Mouse (Mus musculus) right cerebral cortex, postnatal 14 days (tissue): ENCODE results near the gene Ppargc1a.

Experiments used
- DNase-seq: peaks from one replicate; pipeline ENCODE4 v3.0.0; 2022

Ppargc1a gene

GRCm38 (mm10) chr5:51567659-51568058 is at the start of gene Ppargc1a:
Gene Ppargc1a (minus strand): TSS chr5:51567726.
- no peak for DNase-seq

GRCm38 (mm10) chr5:51616877-51617276 is 49.4 kb upstream of the Ppargc1a start:
- no peak for DNase-seq

GRCm38 (mm10) chr5:51612049-51612448 is 44.5 kb upstream of the Ppargc1a start:
- DNase-seq: no peak

DNA sequence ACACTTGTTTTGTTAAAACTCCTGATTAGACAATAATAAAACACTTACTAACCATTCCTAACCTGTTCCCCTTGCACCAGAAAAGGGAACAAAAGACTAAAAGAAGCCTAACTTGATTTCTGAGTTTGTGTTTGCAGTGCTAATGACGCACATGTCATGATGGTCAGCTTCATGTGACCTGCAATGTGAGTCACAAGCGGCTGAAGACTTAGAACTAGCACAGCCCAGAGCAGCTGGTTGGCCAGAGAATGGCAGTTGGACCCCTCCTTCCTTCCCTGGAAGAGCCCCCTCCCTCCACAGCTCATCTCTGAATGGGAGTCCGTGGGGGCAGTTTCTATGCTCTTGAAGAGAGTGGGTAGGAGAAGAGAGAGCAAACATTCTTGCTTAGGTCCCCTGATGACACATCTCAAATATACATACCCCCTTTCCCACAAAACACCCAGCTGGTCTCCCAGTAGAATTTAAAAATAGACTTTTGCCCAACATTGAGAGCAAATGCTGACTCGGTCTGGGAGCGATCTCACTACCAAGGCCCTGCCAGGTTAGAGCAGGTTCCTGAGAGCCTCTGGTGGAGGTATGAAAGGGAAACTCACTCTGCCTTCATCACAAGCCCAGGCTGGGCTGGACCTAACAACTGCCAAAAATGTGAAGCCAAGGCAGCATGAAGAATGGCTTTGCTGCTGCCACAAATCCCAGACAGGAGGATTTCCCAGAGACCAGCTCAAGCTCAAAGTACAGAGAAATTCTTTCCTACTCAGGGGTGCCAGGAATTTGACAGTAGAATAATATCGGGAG is 40.4 kb upstream of the Ppargc1a start:
- DNase-seq: no peak

DNA sequence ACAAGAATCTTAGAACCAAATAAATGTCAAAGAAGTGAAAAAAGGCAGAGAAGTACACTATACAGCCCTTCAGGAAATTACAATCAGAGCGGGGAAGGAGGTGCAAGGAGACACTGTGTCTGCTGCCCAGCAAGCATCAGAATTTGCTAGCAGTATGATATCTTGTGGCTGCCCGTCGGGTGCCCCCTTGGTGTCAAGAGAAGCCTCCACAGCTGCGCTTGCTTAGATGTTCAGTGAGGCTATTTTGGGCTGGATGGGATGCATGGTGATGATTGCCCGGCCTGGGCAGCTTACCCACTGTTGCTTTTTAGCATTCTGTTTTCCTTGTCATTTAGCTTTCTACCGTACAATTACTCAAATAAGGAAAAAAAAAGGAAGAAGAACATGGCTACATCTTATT is 32.0 kb upstream of the Ppargc1a start:
- DNase-seq: no peak

DNA sequence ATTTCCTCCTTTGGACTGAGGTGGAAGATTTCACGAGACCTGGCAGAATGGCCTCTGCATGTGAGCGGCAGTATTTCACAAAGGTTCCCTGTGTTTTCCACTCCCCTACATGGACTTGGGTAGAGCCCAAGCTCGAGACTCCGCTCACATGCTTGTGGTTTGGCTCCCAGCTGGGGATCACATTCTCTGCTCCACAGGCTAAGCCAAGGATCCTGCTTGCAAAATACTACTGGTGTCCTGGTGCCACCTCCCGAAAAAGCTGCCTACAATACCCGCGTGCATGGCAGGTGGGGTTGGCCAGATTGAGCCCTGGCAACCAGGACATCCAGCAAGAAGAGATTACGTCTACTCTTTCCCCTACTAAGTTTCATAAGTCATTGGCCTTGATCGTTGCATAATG is 28.1 kb upstream of the Ppargc1a start:
- no peak for DNase-seq

GRCm38 (mm10) chr5:51592206-51592605 is 24.7 kb upstream of the Ppargc1a start:
- DNase-seq: no peak

- no peak for DNase-seq
Measured at GRCm38 (mm10) chr5:51591537-51592154, 24.1 kb upstream of the Ppargc1a start.

DNA sequence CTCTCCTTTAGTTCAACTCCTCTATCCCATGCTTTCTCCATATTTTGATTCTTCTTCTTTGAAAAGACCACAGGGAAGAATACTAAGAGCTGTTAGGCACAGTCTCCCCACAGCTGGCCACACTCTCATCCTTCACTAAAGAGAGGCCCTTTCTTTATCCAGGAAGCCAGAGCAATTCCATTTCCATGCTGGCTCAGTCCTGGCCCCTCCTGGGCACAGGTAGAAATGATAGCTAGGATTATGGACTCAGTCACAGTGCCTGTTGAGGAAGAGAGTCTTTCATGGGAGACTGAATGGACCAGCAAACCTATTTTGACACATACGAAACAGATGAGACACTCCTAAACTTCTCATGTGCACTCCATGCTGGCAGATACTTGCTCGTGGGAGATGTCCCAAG is 18.7 kb upstream of the Ppargc1a start:
- DNase-seq: no peak

- DNase-seq: no peak
Measured at GRCm38 (mm10) chr5:51584987-51585386, 17.5 kb upstream of the Ppargc1a start.

- no peak for DNase-seq
Measured at GRCm38 (mm10) chr5:51584186-51584585, 16.7 kb upstream of the Ppargc1a start.

DNA sequence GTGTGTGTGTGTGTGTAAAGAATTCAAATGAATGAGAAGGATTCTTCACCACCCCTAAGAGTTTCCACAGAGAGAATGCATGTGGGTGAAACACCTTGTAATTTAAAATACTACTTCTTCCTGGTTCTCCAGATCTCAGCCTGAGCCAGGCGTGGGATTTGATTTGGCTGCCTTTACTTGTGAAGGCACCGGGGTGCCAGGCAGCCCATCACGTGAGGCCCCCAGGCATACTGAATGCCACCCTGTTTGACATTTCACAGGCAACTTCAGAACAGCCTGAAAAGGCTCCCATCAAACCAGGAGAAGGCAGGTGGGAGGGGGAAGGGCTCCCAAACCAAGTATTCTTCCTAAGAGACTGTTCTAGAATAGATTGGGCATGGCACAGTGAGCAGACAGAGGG is 16.1 kb upstream of the Ppargc1a start:
- DNase-seq: peak; percentile 7

DNA sequence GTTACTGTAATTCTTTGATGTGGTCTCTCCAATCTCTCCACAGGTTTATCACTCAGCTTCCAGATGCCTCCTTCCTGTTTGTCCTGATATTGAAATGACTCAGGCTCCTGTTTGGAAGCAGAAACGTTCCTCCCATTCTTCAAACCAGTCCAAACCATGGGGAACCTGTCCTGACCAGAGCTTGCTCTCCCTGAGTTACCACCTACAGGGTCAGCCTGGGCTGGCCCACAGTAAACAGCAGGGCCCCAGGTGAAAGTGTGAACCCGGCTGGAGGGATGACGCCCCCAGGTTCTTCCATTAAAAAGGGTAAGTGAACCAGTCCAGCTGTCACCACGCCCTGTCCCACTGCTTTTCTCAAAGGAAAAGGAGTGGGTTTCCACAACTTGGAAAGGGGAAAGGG is 15.5 kb upstream of the Ppargc1a start:
- no peak for DNase-seq

DNA sequence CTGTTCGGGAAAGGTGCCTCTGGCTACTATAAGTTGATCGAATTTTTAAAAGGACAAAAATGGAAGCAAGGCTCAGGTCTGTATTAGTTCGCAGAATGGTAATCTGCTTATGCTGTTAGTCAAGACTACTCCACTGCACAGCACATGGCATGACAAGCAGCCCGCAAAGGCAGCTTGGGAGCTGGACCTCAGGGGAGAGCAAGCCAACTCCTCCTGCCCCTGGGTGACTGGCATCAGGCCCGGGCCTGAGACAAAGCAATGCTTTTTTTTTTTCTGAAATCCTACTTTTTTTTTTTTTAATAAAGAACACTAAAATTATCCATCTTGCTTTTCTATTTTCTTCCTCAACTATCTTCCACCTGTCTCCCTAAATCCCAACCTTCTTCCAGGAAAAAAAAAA is 15.1 kb upstream of the Ppargc1a start:
- no peak for DNase-seq

DNA sequence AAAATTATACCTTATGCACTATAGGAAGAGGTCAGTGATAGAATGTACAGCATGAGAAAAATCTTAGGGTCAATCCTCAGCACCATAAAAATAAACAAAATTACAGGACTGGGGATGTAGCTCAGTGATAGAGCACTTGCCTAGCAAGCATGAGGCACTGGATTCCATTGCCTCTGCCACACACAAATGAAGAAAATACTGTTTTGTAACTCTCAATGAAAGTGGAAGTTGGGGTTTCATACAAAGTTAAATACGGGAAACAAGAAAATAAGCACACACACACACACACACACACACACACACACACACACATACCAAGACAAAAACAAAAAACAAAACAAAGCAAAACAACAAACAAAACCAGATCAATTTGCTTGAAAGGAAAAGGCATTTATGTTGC is 10.1 kb upstream of the Ppargc1a start:
- DNase-seq: no peak

DNA sequence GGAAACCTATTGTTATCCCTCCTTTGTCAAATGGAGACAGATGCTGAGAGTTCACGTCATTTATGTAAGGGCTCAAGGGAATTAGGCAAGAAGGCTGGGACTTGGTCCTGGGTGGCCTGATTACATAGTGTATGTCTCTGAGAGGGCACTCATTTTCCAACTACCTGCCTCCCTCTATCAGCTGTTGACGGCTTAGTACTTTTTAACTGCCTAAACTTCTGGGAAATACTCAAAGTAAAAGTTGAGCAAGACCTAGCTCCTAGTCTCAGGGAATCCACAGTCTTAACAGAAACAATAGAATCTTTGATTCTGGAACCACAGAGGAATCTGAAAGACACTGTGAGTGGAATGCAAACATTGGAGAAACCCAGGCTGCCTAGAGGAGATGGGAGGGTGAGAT is 6.2 kb upstream of the Ppargc1a start:
- DNase-seq: no peak

- peak; percentile 14 for DNase-seq
Measured at GRCm38 (mm10) chr5:51568198-51568690, 718 bp upstream of the Ppargc1a start.

GRCm38 (mm10) chr5:51565672-51566071 is 1.9 kb downstream of the Ppargc1a start:
- no peak for DNase-seq

- no peak for DNase-seq
Measured at GRCm38 (mm10) chr5:51565038-51565437, 2.5 kb downstream of the Ppargc1a start.

DNA sequence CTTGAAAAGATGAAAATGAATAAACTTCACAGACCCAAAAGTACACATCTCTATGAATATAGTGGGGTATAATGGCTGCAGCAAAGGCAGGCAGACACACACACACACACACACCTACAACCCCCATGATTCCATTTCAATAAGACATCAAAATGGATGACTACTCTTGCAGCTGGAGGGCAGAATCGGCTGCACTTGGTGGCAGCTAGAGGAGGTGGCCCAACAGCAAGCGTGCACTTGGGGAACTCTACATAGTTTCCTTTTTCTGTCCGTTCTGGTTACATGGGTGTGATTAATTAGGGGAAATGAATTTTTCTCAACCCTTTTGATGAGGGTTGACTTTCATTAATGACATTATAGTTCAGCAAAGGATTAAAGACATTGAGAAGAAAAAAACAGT is 4.0 kb downstream of the Ppargc1a start:
- DNase-seq: no peak

GRCm38 (mm10) chr5:51557607-51558278 is 9.8 kb downstream of the Ppargc1a start:
- no peak for DNase-seq

GRCm38 (mm10) chr5:51553671-51554070 is 13.9 kb downstream of the Ppargc1a start:
- DNase-seq: no peak

GRCm38 (mm10) chr5:51553251-51553650 is 14.3 kb downstream of the Ppargc1a start:
- DNase-seq: no peak
